Mouse (Mus musculus) cerebellum, postnatal 4 days (tissue): ENCODE measurements at regions not wholly inside any gene's neighbourhood (a gene's known extent, or its start where the extent isn't known, plus 50 kb on each side); places are given as distances from the start of the nearest gene placed in this dataset.

Experiments
- DNase-seq, 2 experiments: peaks; one replicate each; pipeline ENCODE4 v3.0.0; 2022; ENCODE audit warnings: low spot score in 2 of 2, mixed read lengths in 1 of 2

- DNase-seq = no peak
Observed at GRCm38 (mm10) chr4:124542696-124543095, 67.9 kb downstream of the 3100002H09Rik start.

GRCm38 (mm10) chr4:124538471-124538870 lies 72.1 kb downstream of the 3100002H09Rik start:
- DNase-seq = peak in 1 of 2 experiments; percentile 12

- DNase-seq = no peak
Observed at GRCm38 (mm10) chr4:124537681-124538080, 72.9 kb downstream of the 3100002H09Rik start.

GRCm38 (mm10) chr4:124533614-124534013 lies 77.0 kb downstream of the 3100002H09Rik start:
- no peak for DNase-seq

GRCm38 (mm10) chr4:124530596-124530995 lies 80.0 kb downstream of the 3100002H09Rik start:
- DNase-seq = no peak

- DNase-seq = no peak
Observed at GRCm38 (mm10) chr4:124526822-124527221, 83.8 kb downstream of the 3100002H09Rik start.

- DNase-seq = no peak
Observed at GRCm38 (mm10) chr4:124526362-124526761, 84.2 kb downstream of the 3100002H09Rik start.

- DNase-seq = no peak
Observed at GRCm38 (mm10) chr4:124520309-124520708, 90.3 kb downstream of the 3100002H09Rik start.

GRCm38 (mm10) chr4:124511761-124512160 lies 98.8 kb downstream of the 3100002H09Rik start:
- DNase-seq = no peak

- DNase-seq = no peak
Observed at GRCm38 (mm10) chr4:124510816-124511215, 99.8 kb downstream of the 3100002H09Rik start.

- DNase-seq = peak; percentile 63 to 80
Observed at GRCm38 (mm10) chr4:124509695-124510094, 100.9 kb downstream of the 3100002H09Rik start.

- no peak for DNase-seq
Observed at GRCm38 (mm10) chr4:124506083-124506647, 104.4 kb downstream of the 3100002H09Rik start.

- DNase-seq = no peak
Observed at GRCm38 (mm10) chr4:124501785-124502184, 108.8 kb downstream of the 3100002H09Rik start.

- no peak for DNase-seq
Observed at GRCm38 (mm10) chr4:124498043-124498442, 112.6 kb downstream of the 3100002H09Rik start.

GRCm38 (mm10) chr4:124485941-124486581 lies 124.5 kb downstream of the 3100002H09Rik start:
- peak in 1 of 2 experiments; percentile 30 for DNase-seq

- no peak for DNase-seq
Observed at GRCm38 (mm10) chr4:124484613-124485586, 125.7 kb downstream of the 3100002H09Rik start.

GRCm38 (mm10) chr4:124477870-124478301 lies 132.7 kb downstream of the 3100002H09Rik start:
- DNase-seq = no peak

GRCm38 (mm10) chr4:124477359-124477868 lies 133.2 kb downstream of the 3100002H09Rik start:
- DNase-seq = peak in 1 of 2 experiments; percentile 28

GRCm38 (mm10) chr4:124465229-124465820 lies 145.3 kb downstream of the 3100002H09Rik start:
- DNase-seq = no peak

GRCm38 (mm10) chr4:124455511-124456338 lies 154.9 kb downstream of the 3100002H09Rik start:
- DNase-seq = no peak

- DNase-seq = peak in 1 of 2 experiments; percentile 24
Observed at GRCm38 (mm10) chr4:124451131-124451530, 159.5 kb downstream of the 3100002H09Rik start.
